In the genomic region with DNA sequence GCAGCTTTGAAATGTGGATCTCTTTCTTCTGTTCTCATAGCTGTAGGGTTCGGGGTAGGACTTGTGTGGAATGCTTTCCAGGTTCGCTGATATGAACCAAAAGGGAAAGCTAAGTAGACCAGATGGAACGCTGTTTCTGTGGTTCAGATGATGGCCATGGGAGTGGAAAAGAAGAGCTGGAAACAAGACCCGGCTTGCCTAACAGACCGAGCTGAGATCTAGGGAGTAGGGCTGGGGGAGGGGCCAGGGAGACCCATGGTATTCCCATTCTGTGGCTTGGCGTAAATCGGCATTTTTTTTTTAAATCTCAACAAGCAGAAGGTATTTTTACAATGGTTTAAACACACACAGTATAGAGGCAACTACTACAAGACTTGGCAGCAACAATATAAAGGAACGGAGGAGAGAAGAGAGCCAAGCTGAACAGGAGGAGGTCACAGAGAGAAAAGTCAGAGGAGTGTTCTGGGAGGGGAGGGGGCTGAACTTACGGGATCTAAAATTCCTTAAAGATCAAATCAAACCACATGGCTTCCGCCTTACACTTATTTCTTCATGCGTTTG, we compare ENCODE assay signal across 7 mouse cellular contexts. TPM values are rescaled to one million over a fixed set of nuclear protein-coding genes. Genes with fewer than 3 reads are reported as not detected.
DNase-seq lines count a peak whose midpoint lies in the region; ATAC-seq and TF ChIP-seq lines count a peak whose summit lies in the region.

A gene (minus strand): TSS at position 132 of the 561 bp plus-strand sequence.

- H3K27me3 ChIP-seq in spleen, adult 2 months (ENCODE audit: control insufficient read depth, insufficient read depth, low read length) = no peaks in the 10 kb centered on the region
- H3K27me3 ChIP-seq in heart, embryonic 13.5 days (replicated peaks) = no peaks in the 10 kb centered on the region

- no peak within 1 kb of the TSS for H3K27ac ChIP-seq in spleen, adult 2 months (ENCODE audit: insufficient read depth, low read length)
- no peak within 1 kb of the TSS for H3K27ac ChIP-seq in heart, embryonic 13.5 days (replicated peaks)

- no peaks in the 10 kb centered on the region for H3K9me3 ChIP-seq in heart, embryonic 13.5 days

- no peak within 1 kb of the TSS for H3K4me2 ChIP-seq in heart, embryonic 13.5 days

- TF ChIP-seq CTCF in spleen, adult 2 months (IDR thresholded peaks at IDR 0.05; ENCODE audit: extremely low read depth, insufficient read depth, insufficient read length, insufficient replicate concordance) = no peak

- H3K9ac ChIP-seq in heart, embryonic 13.5 days = no peak within 1 kb of the TSS

- TF ChIP-seq POLR2A in spleen, adult 2 months (IDR thresholded peaks at IDR 0.05; ENCODE audit: low read depth, low read length) = no peak

- intact Hi-C loops in left cerebral cortex, postnatal 14 days (cut with DNase I) = no loop called here

- H3K4me3 ChIP-seq in spleen, adult 2 months (ENCODE audit: extremely low read depth, insufficient read depth, insufficient read length) = no peak within 1 kb of the TSS
- no peak within 1 kb of the TSS for H3K4me3 ChIP-seq in heart, embryonic 13.5 days

- WGBS in spleen, adult 2 months = 88% methylated on average over 11 of the region's 11 CpGs
- WGBS in heart, embryonic 13.5 days = 70% methylated on average over 11 of the region's 11 CpGs

- DNase-seq in spleen, adult 2 months (ENCODE audit: low read depth in 1 of 2, low spot score in 2 of 2) = no peak
- DNase-seq in spleen, postnatal 10 days (ENCODE audit: low spot score in 2 of 2) = no peak
- DNase-seq in left cerebral cortex, postnatal 14 days (ENCODE audit: low spot score in 2 of 2) = no peak
- no peak for DNase-seq in spleen, postnatal 4 days (ENCODE audit: low spot score in 2 of 2)

- H3K4me1 ChIP-seq in spleen, adult 2 months (ENCODE audit: control insufficient read depth, insufficient read depth, insufficient read length) = no peaks in the 10 kb centered on the region; the same call in 1 of the 2 replicates
- peaks cover 19% of the 10 kb centered on the region for H3K4me1 ChIP-seq in heart, embryonic 13.5 days

- ATAC-seq in common myeloid progenitor, adult 5-6 weeks (replicated peaks; ENCODE audit: low read depth, poor library complexity, severe bottlenecking) = no peak
- ATAC-seq in heart, embryonic 13.5 days (ENCODE audit: extremely low read depth, insufficient number of reproducible peaks, low FRiP score, low TSS enrichment) = no peak
- no peak for ATAC-seq in monocyte, adult 5-6 weeks (replicated peaks; ENCODE audit: insufficient number of reproducible peaks, low FRiP score, low TSS enrichment, poor library complexity, severe bottlenecking)

- no peaks in the 10 kb centered on the region for H3K36me3 ChIP-seq in spleen, adult 2 months (ENCODE audit: control insufficient read depth, insufficient read depth, low read length)
- no peaks in the 10 kb centered on the region for H3K36me3 ChIP-seq in heart, embryonic 13.5 days

RNA-seq across cellular contexts. Expression of the gene that starts here (rescaled TPM):
- 55.9 and 70.9 TPM in 2 replicates for polyA plus RNA-seq in spleen, adult 2 months (2012; rRNA removed)
- total RNA-seq in common myeloid progenitor, adult 5-6 weeks (2017) = 84.8 and 101 TPM in 2 replicates
- 28.0 and 28.9 TPM in 2 replicates for polyA plus RNA-seq in heart, embryonic 13.5 days (2015; fragmentation: Nextera tagmentation; extraction: Ambion mirVana)
- total RNA-seq in left cerebral cortex, postnatal 14 days (2021) = 10 to 100 TPM; 22.6 to 27.0 TPM
- total RNA-seq in monocyte, adult 5-6 weeks (2017) = 598 to 656 TPM (median 610 TPM) in 3 replicates
